21 mouse cellular contexts compared by ENCODE assay signal in genomic region chr13:75844833-75845518, GRCm38 (mm10). TPM values are rescaled to one million over a fixed set of nuclear protein-coding genes. Genes with fewer than 3 reads are reported as not detected.
A peak's percentile ranks its signal among the peaks of the same experiment; 100 is the strongest.
DNase-seq lines count a peak whose midpoint lies in the region; ATAC-seq and TF ChIP-seq lines count a peak whose summit lies in the region.
"Had no signal": no experiment of that assay in that cellular context is flagged by ENCODE, and none has a peak within 500 bp of the region (broad histone marks: within the 10 kb centered on the region; RNA-seq: fewer than 3 reads in every experiment).

No protein-coding gene starts in this region.

- 91% methylated on average over 2 of the region's 2 CpGs for WGBS in midbrain, embryonic 11.5 days
- 96% methylated on average over 2 of the region's 2 CpGs for WGBS in midbrain, embryonic 13.5 days
- WGBS in bone marrow, adult 2 months: 75% methylated on average over 2 of the region's 2 CpGs
- WGBS in intestine, postnatal 0 days: 83% methylated on average over 2 of the region's 2 CpGs
- 89% methylated on average over 2 of the region's 2 CpGs for WGBS in limb, embryonic 10.5 days
- 91% methylated on average over 2 of the region's 2 CpGs for WGBS in kidney, embryonic 14.5 days

- H3K27ac ChIP-seq in midbrain, embryonic 11.5 days (ENCODE audit: low read depth, low read length): no peak overlapping the region
- no peak overlapping the region for H3K27ac ChIP-seq in midbrain, embryonic 13.5 days
- H3K27ac ChIP-seq in bone marrow, adult 2 months (ENCODE audit: control insufficient read depth, insufficient read depth, low read depth, low read length, poor library complexity): peak overlapping the region; percentile 70; the same call in 1 of the 2 replicates
- peak overlapping the region; percentile 83 for H3K27ac ChIP-seq in intestine, postnatal 0 days (ENCODE audit: low read depth, low read length)
- H3K27ac ChIP-seq in limb, embryonic 10.5 days: no peak overlapping the region
- H3K27ac ChIP-seq in kidney, embryonic 14.5 days (ENCODE audit: low read depth, low read length): no peak overlapping the region
- H3K27ac ChIP-seq: gastrocnemius, adult 2 months; heart, embryonic 13.5 days; hindbrain, embryonic 15.5 days; limb, embryonic 13.5 days; midbrain, embryonic 15.5 days; stomach, postnatal 0 days had no signal

- ATAC-seq in midbrain, embryonic 11.5 days (ENCODE audit: low FRiP score): no peak
- ATAC-seq in midbrain, embryonic 13.5 days: no peak
- no peak for ATAC-seq in intestine, postnatal 0 days
- ATAC-seq in kidney, embryonic 14.5 days (ENCODE audit: low FRiP score, low TSS enrichment): no peak
- ATAC-seq: forebrain, embryonic 16.5 days; midbrain, embryonic 15.5 days; Patski had no signal

- no peaks in the 10 kb centered on the region for H3K27me3 ChIP-seq in midbrain, embryonic 11.5 days (ENCODE audit: control insufficient read depth, insufficient read depth, low read length)
- no peaks in the 10 kb centered on the region for H3K27me3 ChIP-seq in midbrain, embryonic 13.5 days
- no peaks in the 10 kb centered on the region for H3K27me3 ChIP-seq in intestine, postnatal 0 days (replicated peaks; ENCODE audit: control insufficient read depth, insufficient read depth, low read length)
- no peaks in the 10 kb centered on the region for H3K27me3 ChIP-seq in limb, embryonic 10.5 days (ENCODE audit: low read depth, poor library complexity, severe bottlenecking)
- H3K27me3 ChIP-seq in kidney, embryonic 14.5 days (ENCODE audit: control insufficient read depth, insufficient read depth, low read length): no peaks in the 10 kb centered on the region
- H3K27me3 ChIP-seq: heart, embryonic 13.5 days; hindbrain, embryonic 15.5 days; limb, embryonic 13.5 days; midbrain, embryonic 15.5 days; Patski had no signal

- H3K4me3 ChIP-seq in midbrain, embryonic 11.5 days (ENCODE audit: low read depth, low read length): no peak overlapping the region
- no peak overlapping the region for H3K4me3 ChIP-seq in midbrain, embryonic 13.5 days (replicated peaks)
- no peak overlapping the region for H3K4me3 ChIP-seq in bone marrow, adult 2 months (replicated peaks; ENCODE audit: control insufficient read depth, low read depth, low read length)
- no peak overlapping the region for H3K4me3 ChIP-seq in intestine, postnatal 0 days (ENCODE audit: low read depth, low read length)
- H3K4me3 ChIP-seq in limb, embryonic 10.5 days: no peak overlapping the region
- H3K4me3 ChIP-seq in kidney, embryonic 14.5 days (ENCODE audit: low read length): no peak overlapping the region
- H3K4me3 ChIP-seq: gastrocnemius, adult 2 months; heart, embryonic 13.5 days; hindbrain, embryonic 15.5 days; limb, embryonic 13.5 days; midbrain, embryonic 15.5 days had no signal

- DNase-seq in midbrain, embryonic 11.5 days (ENCODE audit: low spot score, missing footprints): peak; percentile 74
- no peak for DNase-seq in limb, embryonic 10.5 days (ENCODE audit: low spot score)
- DNase-seq: adrenal gland, postnatal 10 days; cerebellum, adult 11-12 months; gastrocnemius, adult 2 months; kidney, postnatal 14 days; right cerebral cortex, adult 18-20 months; thymus, adult 18-20 months; thymus, postnatal 4 days had no signal

- no peak for TF ChIP-seq POLR2A in bone marrow, adult 2 months (IDR thresholded peaks at IDR 0.05; ENCODE audit: borderline replicate concordance, control insufficient read depth, low read depth, low read length)

- H3K4me1 ChIP-seq in midbrain, embryonic 11.5 days (ENCODE audit: control insufficient read depth, insufficient read depth, low read length): 0 out of 2 replicates have a peak, but pooled peaks cover 3% of the 10 kb centered on the region
- H3K4me1 ChIP-seq in midbrain, embryonic 13.5 days (replicated peaks): peaks cover 26% of the 10 kb centered on the region
- H3K4me1 ChIP-seq in bone marrow, adult 2 months (ENCODE audit: control insufficient read depth, insufficient read depth, low read length): peaks cover 2% of the 10 kb centered on the region; the same call in 1 of the 2 replicates
- H3K4me1 ChIP-seq in intestine, postnatal 0 days (replicated peaks; ENCODE audit: control insufficient read depth, insufficient read depth, low read length): 0 out of 2 replicates have a peak, but pooled peaks cover 5% of the 10 kb centered on the region
- peaks cover 16% of the 10 kb centered on the region for H3K4me1 ChIP-seq in limb, embryonic 10.5 days
- H3K4me1 ChIP-seq in kidney, embryonic 14.5 days (ENCODE audit: control insufficient read depth, insufficient read depth, low read length): peaks cover 11% of the 10 kb centered on the region

- H3K36me3 ChIP-seq in midbrain, embryonic 11.5 days (ENCODE audit: control insufficient read depth, insufficient read depth, low read length): no peaks in the 10 kb centered on the region
- H3K36me3 ChIP-seq in midbrain, embryonic 13.5 days: no peaks in the 10 kb centered on the region
- H3K36me3 ChIP-seq in intestine, postnatal 0 days (ENCODE audit: control insufficient read depth, insufficient read depth): peaks cover 18% of the 10 kb centered on the region
- no peaks in the 10 kb centered on the region for H3K36me3 ChIP-seq in limb, embryonic 10.5 days
- H3K36me3 ChIP-seq in kidney, embryonic 14.5 days (ENCODE audit: control insufficient read depth, insufficient read depth, low read length): no peaks in the 10 kb centered on the region
- H3K36me3 ChIP-seq: midbrain, embryonic 15.5 days had no signal

- no peak overlapping the region for H3K9ac ChIP-seq in midbrain, embryonic 11.5 days (ENCODE audit: low read length)
- no peak overlapping the region for H3K9ac ChIP-seq in midbrain, embryonic 13.5 days (replicated peaks)
- H3K9ac ChIP-seq in intestine, postnatal 0 days (ENCODE audit: low read depth, low read length): no peak overlapping the region
- H3K9ac ChIP-seq in kidney, embryonic 14.5 days (ENCODE audit: low read depth, low read length): no peak overlapping the region
- H3K9ac ChIP-seq: heart, embryonic 13.5 days; hindbrain, embryonic 15.5 days; limb, embryonic 13.5 days; midbrain, embryonic 15.5 days had no signal

- no peak overlapping the region for H3K4me2 ChIP-seq in midbrain, embryonic 11.5 days
- no peak overlapping the region for H3K4me2 ChIP-seq in midbrain, embryonic 13.5 days (replicated peaks)
- H3K4me2 ChIP-seq in intestine, postnatal 0 days (replicated peaks; ENCODE audit: low read depth): peak overlapping the region; percentile 66
- no peak overlapping the region for H3K4me2 ChIP-seq in kidney, embryonic 14.5 days (replicated peaks; ENCODE audit: low read depth, low read length)
- H3K4me2 ChIP-seq: heart, embryonic 13.5 days; hindbrain, embryonic 15.5 days; limb, embryonic 13.5 days; midbrain, embryonic 15.5 days had no signal

- no peaks in the 10 kb centered on the region for H3K9me3 ChIP-seq in midbrain, embryonic 11.5 days (ENCODE audit: control insufficient read depth, low read length)
- H3K9me3 ChIP-seq in midbrain, embryonic 13.5 days: no peaks in the 10 kb centered on the region
- H3K9me3 ChIP-seq in intestine, postnatal 0 days (ENCODE audit: control insufficient read depth): no peaks in the 10 kb centered on the region
- no peaks in the 10 kb centered on the region for H3K9me3 ChIP-seq in limb, embryonic 10.5 days (replicated peaks)
- H3K9me3 ChIP-seq in kidney, embryonic 14.5 days (ENCODE audit: control insufficient read depth, low read length): no peaks in the 10 kb centered on the region
- H3K9me3 ChIP-seq: G1E; heart, embryonic 13.5 days; hindbrain, embryonic 15.5 days; limb, embryonic 13.5 days; midbrain, embryonic 15.5 days had no signal

- no peak for TF ChIP-seq CTCF in bone marrow, adult 2 months (IDR thresholded peaks at IDR 0.05; ENCODE audit: control insufficient read depth, insufficient read depth, low read length)
- TF ChIP-seq CTCF in intestine, postnatal 0 days (IDR thresholded peaks at IDR 0.05; ENCODE audit: low read depth): no peak

RNA-seq across cellular contexts. Expression of gene Glrx, which starts 5.3 kb away (rescaled TPM):
- polyA plus RNA-seq in midbrain, embryonic 11.5 days (2014; fragmentation: Nextera tagmentation; extraction: Ambion mirVana): 30.8 and 31.3 TPM in 2 replicates
- polyA plus RNA-seq in midbrain, embryonic 13.5 days (2015; fragmentation: Nextera tagmentation; extraction: Ambion mirVana): 33.0 and 33.9 TPM in 2 replicates
- polyA plus RNA-seq in bone marrow, adult 2 months (2011; ENCODE audit: insufficient read depth, insufficient read length, low replicate concordance, missing spikeins): 27.7 and 64.5 TPM in 2 replicates
- 609 and 611 TPM in 2 replicates for polyA plus RNA-seq in intestine, postnatal 0 days (2015; fragmentation: Nextera tagmentation; extraction: Ambion mirVana)
- 16.9 and 21.4 TPM in 2 replicates for polyA plus RNA-seq in limb, embryonic 10.5 days (2016; fragmentation: Nextera tagmentation; extraction: Ambion mirVana)
- 36.4 and 42.5 TPM in 2 replicates for polyA plus RNA-seq in kidney, embryonic 14.5 days (2014; fragmentation: Nextera tagmentation; extraction: Ambion mirVana)

Comparison
In these comparisons a context has a peak if more than half of its experiments do, and no peak if none do; other contexts are left out.
1. H3K27ac ChIP-seq: peak in bone marrow, adult 2 months (single experiment) and intestine, postnatal 0 days (single experiment); none in midbrain, embryonic 11.5 days (single experiment), midbrain, embryonic 13.5 days (single experiment), limb, embryonic 10.5 days (single experiment) and kidney, embryonic 14.5 days (single experiment).